Mouse (Mus musculus) ovary, postnatal 10 days (tissue): Measurements from ENCODE around the gene Xrra1.
"Not testable (repeated sequence)": the region's sequence is repeated elsewhere in the genome, so short reads cannot be mapped to it uniquely, and the experiment has no call there.

Experiments used
- DNase-seq: peaks from one replicate; pipeline ENCODE4 v3.0.0; 2022; ENCODE audit warnings: low spot score

Xrra1 gene

GRCm38 (mm10) chr7:99953442-99954098 is 94.7 kb downstream of the Xrra1 start:
- no peak for DNase-seq

DNA sequence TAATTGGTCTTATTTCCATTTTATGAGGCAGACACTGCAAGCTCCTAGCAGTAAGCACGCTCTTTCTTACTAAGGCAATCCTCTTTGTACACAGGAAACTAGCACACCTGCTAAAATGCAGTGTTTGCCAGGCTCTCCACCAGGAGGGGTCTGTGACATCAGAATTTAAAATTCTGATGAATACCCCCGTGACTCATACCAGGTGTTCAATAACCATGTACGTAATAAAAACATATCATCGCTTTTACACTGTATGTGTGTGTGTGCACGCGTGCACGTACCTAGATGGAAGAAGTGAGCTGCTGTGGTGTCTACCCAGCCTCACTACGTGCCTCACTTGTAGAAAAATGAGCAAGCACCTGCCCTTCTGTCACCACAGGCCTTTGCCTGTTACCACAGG is 95.3 kb downstream of the Xrra1 start:
- DNase-seq = no peak

GRCm38 (mm10) chr7:99956095-99956494 is 97.2 kb downstream of the Xrra1 start:
- no peak for DNase-seq

- no peak for DNase-seq
Observed at GRCm38 (mm10) chr7:99957226-99957965, 98.5 kb downstream of the Xrra1 start.

DNA sequence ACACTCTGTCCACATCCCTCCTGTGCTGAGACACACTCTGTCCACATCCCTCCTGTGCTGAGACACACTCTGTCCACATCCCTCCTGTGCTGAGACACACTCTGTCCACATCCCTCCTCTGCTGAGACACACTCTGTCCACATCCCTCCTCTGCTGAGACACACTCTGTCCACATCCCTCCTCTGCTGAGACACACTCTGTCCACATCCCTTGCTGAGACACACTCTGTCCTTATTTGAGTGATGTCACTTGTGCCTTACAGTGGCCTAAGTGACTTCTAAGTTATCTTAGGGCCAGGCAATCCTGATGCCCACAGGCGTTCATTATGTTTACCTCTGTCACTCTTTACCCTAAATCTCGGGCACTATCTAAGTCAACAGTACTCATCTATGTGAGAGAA is 101.7 kb downstream of the Xrra1 start:
- DNase-seq = not testable (repeated sequence)

DNA sequence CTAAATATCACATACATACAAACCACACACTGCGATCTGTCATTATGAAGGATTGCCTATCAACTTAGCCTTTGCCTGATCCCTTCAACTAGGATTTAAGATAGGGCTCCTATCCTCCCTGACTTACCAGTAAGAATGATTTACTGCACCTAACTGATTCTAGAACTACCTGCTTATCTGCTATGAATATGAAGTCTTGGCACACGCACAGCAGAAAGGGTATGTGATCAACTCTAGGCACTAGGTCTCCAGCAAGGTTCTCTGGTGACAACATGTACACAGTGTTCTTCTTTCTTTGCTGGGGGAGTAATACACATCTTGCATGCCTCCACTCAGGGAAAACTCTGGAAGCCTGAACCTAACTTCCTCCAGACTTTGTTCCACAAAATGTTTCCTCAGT is 102.6 kb downstream of the Xrra1 start:
- no peak for DNase-seq

- no peak for DNase-seq
Observed at GRCm38 (mm10) chr7:99962536-99963236, 103.8 kb downstream of the Xrra1 start.

GRCm38 (mm10) chr7:99963237-99963860 is 104.4 kb downstream of the Xrra1 start:
- no peak for DNase-seq

GRCm38 (mm10) chr7:99965020-99965841 is 106.3 kb downstream of the Xrra1 start:
- no peak for DNase-seq

- no peak for DNase-seq
Observed at GRCm38 (mm10) chr7:99966011-99966721, 107.2 kb downstream of the Xrra1 start.
